Mouse (Mus musculus) right cerebral cortex, postnatal 36 days (tissue): ENCODE measurements around the gene Rmnd5b.
"Not testable (repeated sequence)": the region's sequence is repeated elsewhere in the genome, so short reads cannot be mapped to it uniquely, and the experiment has no call there.

ENCODE experiments used
- DNase-seq, 2 experiments: peaks; one replicate each; pipeline ENCODE4 v3.0.0; 2022; ENCODE audit warnings: low spot score in 2 of 2, mixed read lengths in 1 of 2

The Rmnd5b gene

GRCm38 (mm10) chr11:51621776-51622175, 13.9 kb downstream of the Rmnd5b start:
- DNase-seq, result no peak

DNA sequence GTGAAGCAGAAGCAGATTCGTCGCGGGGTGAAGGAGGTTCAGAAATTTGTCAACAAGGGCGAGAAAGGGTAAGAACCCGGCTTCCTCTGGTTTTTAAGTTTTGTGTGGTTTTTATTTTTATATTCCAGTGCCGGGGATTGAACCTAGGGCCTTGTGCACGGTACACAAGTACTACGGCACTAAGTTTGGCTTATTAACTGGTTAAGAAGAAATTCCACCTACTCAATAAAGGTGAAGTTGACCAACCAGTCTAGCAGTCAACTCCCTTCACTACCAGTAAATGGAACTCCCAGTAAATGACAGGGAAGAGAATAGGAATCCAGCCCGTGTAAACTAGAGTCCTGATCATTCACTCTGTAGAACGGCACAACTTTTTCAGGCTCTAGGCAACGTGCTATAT, 15.6 kb downstream of the Rmnd5b start:
- DNase-seq, result no peak

GRCm38 (mm10) chr11:51619409-51620060, 16.2 kb downstream of the Rmnd5b start, which contains the start of gene Nhp2:
TSS of gene Nhp2 (plus strand) at chr11:51619735.
- DNase-seq, result peak; percentile 88 to 95

- no peak for DNase-seq
These were observed 16.7 kb downstream of the Rmnd5b start for GRCm38 (mm10) chr11:51618894-51619408.

GRCm38 (mm10) chr11:51617693-51618092, 18.0 kb downstream of the Rmnd5b start:
- peak in 1 of 2 experiments; percentile 44 for DNase-seq

DNA sequence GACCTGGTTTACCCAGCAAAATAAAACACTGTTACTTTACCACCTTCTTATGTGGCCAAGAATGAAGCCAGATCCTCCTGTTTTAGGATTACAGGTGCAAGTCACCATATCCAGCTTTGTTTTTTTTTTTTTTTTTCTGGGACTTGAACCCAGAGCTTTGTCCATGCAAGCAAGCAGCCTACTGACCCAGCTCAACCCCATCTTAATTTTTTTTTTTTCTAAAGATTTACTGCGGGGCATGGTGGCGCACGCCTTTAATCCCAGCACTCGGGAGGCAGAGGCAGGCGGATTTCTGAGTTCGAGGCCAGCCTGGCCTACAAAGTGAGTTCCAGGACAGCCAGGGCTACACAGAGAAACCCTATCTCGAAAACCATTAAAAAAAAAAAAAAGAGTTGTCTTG, 19.6 kb downstream of the Rmnd5b start:
- not testable (repeated sequence) for DNase-seq

- no peak for DNase-seq
These were observed 20.1 kb downstream of the Rmnd5b start for GRCm38 (mm10) chr11:51615601-51616000.

DNA sequence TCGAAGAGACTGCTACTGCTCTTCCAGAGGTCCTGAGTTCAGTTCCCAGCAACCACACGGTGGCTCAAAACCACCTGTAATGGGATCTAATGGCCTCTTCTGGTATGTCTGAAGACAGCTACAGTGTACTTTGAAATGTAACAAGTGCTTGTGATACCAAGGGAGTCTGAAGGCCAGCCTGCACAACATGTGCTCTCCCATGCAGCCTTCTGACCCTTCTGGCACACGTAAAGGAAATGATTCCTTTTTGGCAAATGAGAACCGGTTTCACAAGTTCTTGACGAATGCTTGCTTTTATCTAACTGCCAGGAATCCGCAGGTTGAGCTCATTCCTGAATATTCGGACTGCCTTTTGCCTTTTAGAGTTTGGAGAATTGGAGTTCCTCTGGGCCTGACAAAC, 20.6 kb downstream of the Rmnd5b start:
- no peak for DNase-seq

GRCm38 (mm10) chr11:51614256-51614655, 21.4 kb downstream of the Rmnd5b start:
- DNase-seq, result no peak

GRCm38 (mm10) chr11:51609940-51610339, 25.8 kb downstream of the Rmnd5b start:
- DNase-seq, result not testable (repeated sequence)

DNA sequence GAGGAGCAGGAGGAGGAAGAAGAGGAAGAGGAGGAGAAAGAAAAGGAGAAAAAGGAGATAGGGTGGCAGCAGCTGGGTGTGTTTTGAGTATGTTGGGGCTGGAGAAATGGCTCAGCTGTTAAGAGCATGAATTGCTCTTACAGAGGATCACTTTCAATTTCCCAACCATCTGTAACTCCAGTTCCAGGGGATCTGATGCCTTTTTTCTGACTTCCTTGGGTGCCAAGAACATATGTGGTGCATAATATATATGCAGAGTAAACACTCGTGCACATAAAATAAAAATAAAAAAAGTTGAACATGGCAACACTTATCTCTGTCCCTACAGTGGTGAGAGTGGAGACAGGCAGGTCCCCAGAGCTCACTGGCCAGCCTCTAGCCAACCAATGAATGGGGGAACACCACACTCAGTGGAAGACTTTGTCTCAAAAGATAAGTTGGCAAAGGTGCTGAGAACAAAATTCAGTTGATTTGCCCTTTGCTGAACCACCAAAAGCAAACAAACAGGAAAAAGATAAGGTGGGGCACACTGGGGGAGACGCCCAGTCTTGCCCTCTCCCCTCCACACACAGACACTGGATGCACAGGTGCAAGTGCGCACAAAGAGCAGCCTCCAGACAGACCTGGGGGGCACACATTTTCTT, 26.3 kb downstream of the Rmnd5b start:
- DNase-seq, result no peak

GRCm38 (mm10) chr11:51607096-51607738, 28.5 kb downstream of the Rmnd5b start:
- no peak for DNase-seq

GRCm38 (mm10) chr11:51606447-51607095, 29.1 kb downstream of the Rmnd5b start, which contains the start of gene Hnrnpab:
TSS of gene Hnrnpab (minus strand) at chr11:51606847.
- DNase-seq, result peak; percentile 96 to 97

DNA sequence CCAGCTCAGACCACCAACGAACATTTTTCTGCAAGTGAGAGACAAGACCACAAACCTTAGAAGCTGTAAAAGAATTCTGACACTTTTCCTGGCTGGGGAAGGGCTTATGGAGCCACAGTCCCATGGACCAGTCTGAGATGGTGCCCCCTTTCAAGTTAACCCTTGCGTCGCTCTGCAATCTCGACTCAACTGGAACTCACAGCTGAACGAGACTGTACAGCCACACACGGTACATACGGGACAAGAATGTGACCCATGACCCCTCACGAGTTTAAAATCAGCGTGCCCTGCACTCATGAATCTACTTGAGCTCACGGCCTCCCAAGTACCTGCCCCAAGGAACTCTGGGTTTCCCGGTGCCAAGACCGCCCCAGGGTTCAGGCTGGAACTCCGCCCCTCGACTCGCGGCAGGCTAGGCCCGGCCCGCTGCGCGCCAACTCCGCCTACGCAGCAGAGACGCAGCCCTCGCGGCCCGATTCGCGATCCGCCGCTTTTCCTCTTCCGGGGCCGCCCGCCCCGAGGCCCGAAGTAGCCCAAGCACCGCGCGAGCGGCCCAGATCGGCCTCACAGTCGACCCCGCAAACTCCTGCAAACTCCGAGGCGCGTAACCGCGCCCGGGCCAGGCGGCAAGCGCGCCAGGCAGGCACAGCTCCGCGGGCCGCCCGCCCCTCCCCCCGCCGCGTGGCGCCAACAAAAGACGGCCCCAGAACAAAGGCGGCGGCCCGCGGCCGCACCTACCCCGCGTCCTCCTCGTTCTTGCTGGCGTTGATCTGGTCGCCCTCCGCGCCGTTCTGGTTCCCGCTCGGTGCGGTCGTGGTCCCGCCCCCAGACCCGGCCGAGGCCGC, 29.9 kb downstream of the Rmnd5b start:
- peak; percentile 63 to 73 for DNase-seq

DNA sequence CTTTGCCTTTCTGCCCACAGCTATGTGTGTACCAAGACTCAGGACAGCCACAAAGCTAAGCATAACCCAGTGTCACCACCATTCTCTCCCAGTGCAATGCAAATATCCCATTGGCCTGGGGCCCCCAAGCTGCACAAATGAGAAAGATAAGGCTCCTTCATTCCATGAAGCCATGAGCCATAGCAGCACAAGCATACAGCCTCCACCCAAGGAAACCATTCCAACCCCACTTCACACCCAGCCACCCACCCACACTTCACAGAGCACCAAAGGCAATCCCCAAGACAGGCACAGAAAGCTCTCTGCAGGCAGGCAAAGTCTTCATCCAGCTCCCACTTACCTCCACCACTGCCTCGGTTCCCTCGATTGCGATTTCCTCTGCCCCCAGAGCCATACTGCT, 33.4 kb downstream of the Rmnd5b start:
- DNase-seq, result no peak

GRCm38 (mm10) chr11:51597553-51597952, 38.1 kb downstream of the Rmnd5b start:
- DNase-seq, result no peak

DNA sequence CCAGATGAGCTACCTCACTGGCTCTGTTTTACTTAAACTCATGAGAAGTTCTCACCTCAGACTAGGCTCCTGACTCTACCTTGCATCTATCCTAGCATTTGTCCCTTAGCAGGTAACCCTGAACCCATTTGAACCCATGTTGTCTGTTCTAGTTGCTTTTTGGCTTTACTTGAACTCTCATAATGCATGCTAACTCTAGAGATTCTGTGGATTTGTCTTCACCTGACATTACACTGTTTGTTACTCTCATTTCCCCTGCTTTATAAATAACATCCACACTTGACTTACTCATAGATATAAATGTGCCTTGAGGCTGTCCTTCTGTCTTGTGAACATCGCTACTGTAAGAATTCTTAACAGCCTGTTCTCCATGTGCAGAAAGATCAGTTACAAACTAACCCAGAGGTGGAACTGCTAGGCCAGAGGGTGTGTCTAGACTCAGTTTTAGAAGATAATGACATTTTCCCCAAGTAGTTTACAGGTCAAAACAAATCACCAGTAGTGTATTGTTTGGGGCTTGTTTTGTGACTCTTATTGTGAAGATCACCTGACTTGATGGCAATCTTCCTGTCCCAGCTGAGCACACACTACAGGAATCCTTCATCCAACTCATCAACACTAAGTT, 40.1 kb downstream of the Rmnd5b start:
- DNase-seq, result no peak

- DNase-seq, result no peak
These were observed 40.9 kb downstream of the Rmnd5b start for GRCm38 (mm10) chr11:51594715-51595350.

DNA sequence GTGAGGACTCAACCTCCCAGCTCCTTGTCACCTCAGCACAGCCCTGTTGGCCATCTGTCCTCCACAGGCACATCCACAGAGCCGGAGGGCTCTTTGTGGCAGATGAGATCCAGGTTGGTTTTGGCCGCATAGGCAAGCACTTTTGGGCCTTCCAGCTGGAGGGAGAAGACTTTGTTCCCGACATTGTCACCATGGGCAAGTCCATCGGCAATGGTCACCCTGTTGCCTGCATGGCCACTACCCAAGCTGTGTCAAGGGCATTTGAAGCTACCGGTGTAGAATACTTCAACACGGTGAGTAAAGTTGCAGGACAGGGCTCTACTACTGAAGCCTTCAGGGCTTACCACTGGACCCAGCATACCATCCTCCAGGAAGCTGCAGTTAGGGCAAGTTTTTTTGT, 41.8 kb downstream of the Rmnd5b start:
- no peak for DNase-seq

GRCm38 (mm10) chr11:51593368-51593767, 42.3 kb downstream of the Rmnd5b start:
- DNase-seq, result no peak
